ENCODE assay signal across 8 mouse cellular contexts in the genomic region with DNA sequence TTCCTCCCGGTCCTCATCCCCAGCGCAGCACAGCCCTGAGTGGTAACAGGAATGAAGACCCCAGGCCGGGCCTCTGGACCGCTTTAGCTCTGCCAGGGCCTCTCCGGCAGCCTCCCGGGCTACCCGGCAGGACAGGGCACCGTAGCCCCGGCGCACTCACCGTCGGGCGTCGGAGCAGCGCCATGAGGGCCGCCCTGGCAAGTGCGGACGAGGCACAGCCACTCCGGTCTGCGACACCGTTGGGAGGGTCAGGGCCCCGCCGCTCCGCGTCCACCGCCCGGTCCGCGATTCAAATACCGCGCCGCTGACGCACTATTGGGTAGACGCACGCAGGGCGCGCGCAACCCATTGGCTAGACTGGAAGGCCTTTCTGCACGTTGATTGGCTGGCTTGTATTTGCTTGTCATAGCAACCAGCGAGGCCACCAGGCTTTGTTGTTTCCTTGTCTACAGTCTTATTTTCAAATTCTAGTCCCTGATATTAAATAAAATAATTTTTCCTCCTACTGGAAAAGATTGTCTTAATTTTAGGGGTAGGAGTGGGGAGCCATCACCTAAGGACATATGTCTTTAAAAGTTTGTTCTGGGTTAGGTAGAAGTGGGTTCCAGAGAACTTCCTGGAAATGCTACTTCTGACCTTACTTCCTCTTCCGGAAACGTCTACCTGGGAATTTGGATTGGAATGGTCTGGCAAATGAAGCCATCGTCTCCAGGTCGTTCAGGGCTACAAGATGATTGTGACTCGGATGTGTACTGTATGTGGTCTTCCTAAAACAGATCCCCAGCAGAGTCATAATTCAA. TPM values are rescaled to one million over a fixed set of nuclear protein-coding genes. Genes with fewer than 3 reads are reported as not detected.
DNase-seq lines count a peak whose midpoint lies in the region; ATAC-seq and TF ChIP-seq lines count a peak whose summit lies in the region.

A gene (minus strand): TSS at position 291 of the 800 bp plus-strand sequence.

- peak within 1 kb of the TSS; percentile 78 for H3K27ac ChIP-seq in heart, embryonic 11.5 days (ENCODE audit: low read depth, low read length)
- H3K27ac ChIP-seq in kidney, embryonic 16.5 days (ENCODE audit: low read length): peak within 1 kb of the TSS; percentile 36
- no peak within 1 kb of the TSS for H3K27ac ChIP-seq in liver, adult 2 months (replicated peaks; ENCODE audit: insufficient read depth, low read depth, low read length)
- peak within 1 kb of the TSS; percentile 53; the same call in 1 of the 2 replicates for H3K27ac ChIP-seq in stomach, embryonic 14.5 days (ENCODE audit: low read length)

- no peak for TF ChIP-seq POLR2A in liver, adult 2 months (IDR thresholded peaks at IDR 0.05; ENCODE audit: extremely low read depth, insufficient read depth, low read length)
- peak; percentile 91 for TF ChIP-seq POLR2A in myocyte (IDR thresholded peaks at IDR 0.05; ENCODE audit: insufficient read length, low read depth)

- H3K4me3 ChIP-seq in erythroblast, embryonic 14.5 days (replicated peaks): peak within 1 kb of the TSS; percentile 89
- H3K4me3 ChIP-seq in heart, embryonic 11.5 days (ENCODE audit: low read depth, low read length): peak within 1 kb of the TSS; percentile 82
- peak within 1 kb of the TSS; percentile 75 for H3K4me3 ChIP-seq in kidney, embryonic 16.5 days (ENCODE audit: low read length)
- peak within 1 kb of the TSS; percentile 60; the same call in 1 of the 2 replicates for H3K4me3 ChIP-seq in liver, adult 2 months (ENCODE audit: insufficient read depth, low read depth, low read length)
- peak within 1 kb of the TSS; percentile 45 for H3K4me3 ChIP-seq in myocyte
- peak within 1 kb of the TSS; percentile 75 for H3K4me3 ChIP-seq in stomach, embryonic 14.5 days (ENCODE audit: low read depth, low read length)

- peak; percentile 97 for ATAC-seq in heart, embryonic 11.5 days (replicated peaks; ENCODE audit: insufficient number of reproducible peaks, low FRiP score, low TSS enrichment)
- ATAC-seq in kidney, embryonic 16.5 days (ENCODE audit: low FRiP score, low TSS enrichment): peak; percentile 98
- ATAC-seq in stomach, embryonic 14.5 days (ENCODE audit: insufficient number of reproducible peaks, insufficient read depth, low FRiP score, low read depth): peak; percentile 98

- peak within 1 kb of the TSS; percentile 90 for H3K9ac ChIP-seq in heart, embryonic 11.5 days (ENCODE audit: low read depth, low read length)
- H3K9ac ChIP-seq in kidney, embryonic 16.5 days (replicated peaks; ENCODE audit: low read length): peak within 1 kb of the TSS; percentile 84
- 0 out of 2 replicates have a peak within 1 kb of the TSS, but pooled peaks have one; percentile 49 for H3K9ac ChIP-seq in liver, adult 2 months (ENCODE audit: low read depth, low read length)
- H3K9ac ChIP-seq in stomach, embryonic 14.5 days (replicated peaks; ENCODE audit: low read depth, low read length): peak within 1 kb of the TSS; percentile 65

- peaks cover 30% of the 10 kb centered on the region for H3K4me1 ChIP-seq in erythroblast, embryonic 14.5 days (ENCODE audit: control insufficient read depth)
- no peaks in the 10 kb centered on the region for H3K4me1 ChIP-seq in heart, embryonic 11.5 days (ENCODE audit: control insufficient read depth, insufficient read depth, low read length)
- H3K4me1 ChIP-seq in kidney, embryonic 16.5 days (ENCODE audit: insufficient read depth, low read length): peaks cover 12% of the 10 kb centered on the region
- peaks cover 8% of the 10 kb centered on the region for H3K4me1 ChIP-seq in liver, adult 2 months (ENCODE audit: control insufficient read depth, insufficient read depth, low read length)
- H3K4me1 ChIP-seq in stomach, embryonic 14.5 days (ENCODE audit: control insufficient read depth, insufficient read depth, low read length): peaks cover 8% of the 10 kb centered on the region; the same call in 1 of the 2 replicates

- peaks cover 69% of the 10 kb centered on the region for H3K36me3 ChIP-seq in erythroblast, embryonic 14.5 days (ENCODE audit: control insufficient read depth)
- H3K36me3 ChIP-seq in heart, embryonic 11.5 days (ENCODE audit: control insufficient read depth, insufficient read depth, low read length): peaks cover 19% of the 10 kb centered on the region
- peaks cover 37% of the 10 kb centered on the region for H3K36me3 ChIP-seq in kidney, embryonic 16.5 days (ENCODE audit: insufficient read depth, low read length)
- H3K36me3 ChIP-seq in liver, adult 2 months (ENCODE audit: control insufficient read depth, insufficient read depth, low read length): peaks cover 18% of the 10 kb centered on the region
- peaks cover 27% of the 10 kb centered on the region for H3K36me3 ChIP-seq in myocyte (ENCODE audit: control insufficient read depth, insufficient read depth)
- H3K36me3 ChIP-seq in stomach, embryonic 14.5 days (ENCODE audit: control insufficient read depth, insufficient read depth, low read length): peaks cover 31% of the 10 kb centered on the region

- no peak for TF ChIP-seq CTCF in liver, adult 2 months (IDR thresholded peaks at IDR 0.05; ENCODE audit: low read depth, low read length)

- peak within 1 kb of the TSS; percentile 35 for H3ac ChIP-seq in myocyte (ENCODE audit: control insufficient read depth, insufficient read length)

- WGBS in heart, embryonic 11.5 days (ENCODE audit: insufficient replicate concordance): 3% methylated on average over 45 of the region's 45 CpGs
- 2% methylated on average over 45 of the region's 45 CpGs for WGBS in kidney, embryonic 16.5 days
- 4% methylated on average over 45 of the region's 45 CpGs for WGBS in liver, adult 2 months
- 2% methylated on average over 45 of the region's 45 CpGs for WGBS in stomach, embryonic 14.5 days

- H3K79me2 ChIP-seq in liver, adult 2 months (ENCODE audit: control insufficient read depth, insufficient read depth, low read length): no peaks in the 10 kb centered on the region
- peaks cover 14% of the 10 kb centered on the region for H3K79me2 ChIP-seq in myocyte (ENCODE audit: control insufficient read depth, insufficient read depth)

- DNase-seq in B cell, adult 2 months: peak; percentile 78 to 81
- peak; percentile 89 for DNase-seq in brain, adult 2 months (ENCODE audit: low read depth, low spot score)
- peak; percentile 61 for DNase-seq in liver, adult 2 months (ENCODE audit: extremely low read depth, low read depth, low spot score)

- peak within 1 kb of the TSS; percentile 88 for H3K4me2 ChIP-seq in heart, embryonic 11.5 days
- H3K4me2 ChIP-seq in kidney, embryonic 16.5 days (replicated peaks; ENCODE audit: low read depth, low read length): peak within 1 kb of the TSS; percentile 84
- H3K4me2 ChIP-seq in myocyte (ENCODE audit: low read depth): peak within 1 kb of the TSS; percentile 75
- H3K4me2 ChIP-seq in stomach, embryonic 14.5 days (replicated peaks; ENCODE audit: low read depth, low read length): peak within 1 kb of the TSS; percentile 91

- no peaks in the 10 kb centered on the region for H3K9me3 ChIP-seq in erythroblast, embryonic 14.5 days (ENCODE audit: control insufficient read depth, low read length)
- H3K9me3 ChIP-seq in heart, embryonic 11.5 days (replicated peaks; ENCODE audit: control insufficient read depth, low read length): no peaks in the 10 kb centered on the region
- no peaks in the 10 kb centered on the region for H3K9me3 ChIP-seq in kidney, embryonic 16.5 days (ENCODE audit: low read length)
- H3K9me3 ChIP-seq in stomach, embryonic 14.5 days (ENCODE audit: control insufficient read depth, low read depth, low read length): no peaks in the 10 kb centered on the region

- H3K27me3 ChIP-seq in erythroblast, embryonic 14.5 days (ENCODE audit: control insufficient read depth): no peaks in the 10 kb centered on the region
- H3K27me3 ChIP-seq in heart, embryonic 11.5 days (ENCODE audit: control insufficient read depth, insufficient read depth, low read length): no peaks in the 10 kb centered on the region
- no peaks in the 10 kb centered on the region for H3K27me3 ChIP-seq in kidney, embryonic 16.5 days (ENCODE audit: insufficient read depth, low read length)
- H3K27me3 ChIP-seq in liver, adult 2 months (ENCODE audit: control insufficient read depth, insufficient read depth, low read length): no peaks in the 10 kb centered on the region
- H3K27me3 ChIP-seq in myocyte (ENCODE audit: control insufficient read depth, insufficient read depth, insufficient read length): no peaks in the 10 kb centered on the region
- H3K27me3 ChIP-seq in stomach, embryonic 14.5 days (ENCODE audit: control insufficient read depth, insufficient read depth, low read length): no peaks in the 10 kb centered on the region

TF ChIP-seq in myocyte, 11 proteins besides CTCF, POLR2A, EP300 and RAD21:
- TF ChIP-seq POLR2AphosphoS2 (IDR thresholded peaks at IDR 0.05; ENCODE audit: insufficient read length, low read depth) (peak; percentile 98), SRF (IDR thresholded peaks at IDR 0.05; ENCODE audit: control insufficient read depth, insufficient read length, low read depth) (no peak), E2F4 (IDR thresholded peaks at IDR 0.05; ENCODE audit: insufficient read depth) (peak; percentile 96)
TF ChIP-seq in myocyte: peak in this region for 2.

RNA-seq across cellular contexts. Expression of the gene that starts here (rescaled TPM):
- polyA plus RNA-seq in erythroblast, embryonic 14.5 days (2012): 9.6 and 15.5 TPM in 2 replicates
- polyA plus RNA-seq in heart, embryonic 11.5 days (2014; fragmentation: Nextera tagmentation; extraction: Ambion mirVana): 172 and 173 TPM in 2 replicates
- polyA plus RNA-seq in kidney, embryonic 16.5 days (2015; fragmentation: Nextera tagmentation; extraction: Ambion mirVana): 221 and 223 TPM in 2 replicates
- total RNA-seq in liver, adult 2 months (2014; rRNA removed): 0.37 and 2.0 TPM in 2 replicates
- polyA plus RNA-seq in liver, adult 2 months (2012; rRNA removed): 0.17 and 0.29 TPM in 2 replicates
- polyA plus RNA-seq in myocyte (2012; fragmentation: generic; extraction: Trizol): 58.8 TPM
- 173 and 177 TPM in 2 replicates for polyA plus RNA-seq in stomach, embryonic 14.5 days (2014; fragmentation: Nextera tagmentation; extraction: Ambion mirVana)
